Mouse (Mus musculus) neural tube, embryonic 12.5 days (tissue): Measurements from ENCODE around the gene Lrrc49. TPM values are rescaled to one million over a fixed set of nuclear protein-coding genes. Genes with fewer than 3 reads are reported as not detected.

ENCODE experiments used
- ATAC-seq: fragments of 200-750 bp; cut with Nextera tagmentation; 2 replicates; pipeline ENCODE4 v1.8.0; 2017; ENCODE audit warnings: low read depth, mild to moderate bottlenecking, moderate TSS enrichment, moderate library complexity; ENCODE audit not compliant: low FRiP score
- H3K27ac ChIP-seq: fragments of 300-500 bp; sonication (generic); 2 replicates; pipeline ENCODE4 v1.5.1; 2016
- H3K27me3 ChIP-seq: fragments of 300-500 bp; sonication (generic); replicated peaks from 2 replicates; pipeline ENCODE4 v1.6.1; 2016; ENCODE audit warnings: mild to moderate bottlenecking
- H3K36me3 ChIP-seq: fragments of 300-500 bp; sonication (generic); 2 replicates; pipeline ENCODE4 v1.6.1; 2016; ENCODE audit warnings: mild to moderate bottlenecking
- H3K4me1 ChIP-seq: fragments of 300-500 bp; sonication (generic); 2 replicates; pipeline ENCODE4 v1.6.1; 2016
- H3K4me2 ChIP-seq: fragments of 300-500 bp; sonication (generic); replicated peaks from 2 replicates; pipeline ENCODE4 v1.6.1; 2016; ENCODE audit warnings: mild to moderate bottlenecking
- H3K4me3 ChIP-seq: fragments of 300-500 bp; sonication (generic); 2 replicates; pipeline ENCODE4 v1.5.1; 2016
- H3K9ac ChIP-seq: fragments of 300-500 bp; sonication (generic); 2 replicates; pipeline ENCODE4 v1.6.1; 2016; ENCODE audit warnings: mild to moderate bottlenecking
- H3K9me3 ChIP-seq: fragments of 300-500 bp; sonication (generic); 2 replicates; pipeline ENCODE4 v1.6.1; 2016; ENCODE audit warnings: mild to moderate bottlenecking
- WGBS: fragments of 180-500 bp; shearing (Covaris S2); methylation state at CpG from one replicate; pipeline ENCODE4 v1.1.7; 2016; 5-methylcytosine and 5-hydroxymethylcytosine counted together
- polyA plus RNA-seq: library from polyadenylated mRNA; unstranded; fragments of >200 nt; fragmentation: Nextera tagmentation; extraction: Ambion mirVana; gene quantifications from 2 replicates; pipeline ENCODE4 v1.2.1, GENCODE M21; 2016

Lrrc49 gene
- polyA plus RNA-seq, 1 experiment from 2014 or later = 59.4 TPM

DNA sequence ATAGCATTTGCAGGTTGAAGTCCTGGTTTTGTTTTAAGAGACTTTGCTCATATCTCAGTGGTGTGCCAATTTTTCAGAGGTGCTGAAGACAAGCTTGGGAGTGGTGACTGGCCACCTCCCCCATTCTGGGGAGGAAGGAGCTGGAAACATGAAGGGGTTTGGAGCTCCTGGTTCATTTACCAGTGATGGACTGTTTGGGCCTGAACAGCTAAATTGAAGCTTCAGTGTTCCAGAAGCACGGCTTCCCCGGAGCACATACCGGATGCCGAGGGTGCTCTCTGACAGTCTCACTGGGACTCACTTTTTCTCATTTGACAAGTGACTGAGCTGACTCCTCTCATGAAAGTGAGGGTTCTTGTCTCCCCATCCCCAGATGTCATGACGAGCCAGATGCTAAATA lies 20.6 kb upstream of the Lrrc49 start:
- 89% methylated on average over 5 of the region's 5 CpGs for WGBS

DNA sequence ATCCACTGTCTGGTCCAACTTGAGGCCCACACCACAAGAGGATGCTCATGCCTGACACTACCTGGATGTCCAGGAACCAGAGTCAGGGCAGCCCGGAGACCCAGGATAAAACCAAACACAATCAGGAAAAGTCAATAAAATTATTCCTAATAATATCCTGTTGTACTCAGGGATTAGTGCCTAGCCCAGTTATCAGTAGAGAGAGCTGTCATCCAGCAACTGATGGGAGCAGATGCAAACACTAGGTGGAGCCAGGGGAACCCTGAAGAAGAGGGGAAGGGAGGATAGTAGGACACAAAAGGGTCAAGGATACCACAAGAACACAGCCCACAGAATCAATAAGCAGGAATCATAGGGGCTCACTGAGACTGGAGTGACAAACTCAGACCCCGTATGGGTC lies 19.6 kb upstream of the Lrrc49 start:
- no peaks in the 10 kb centered on the region for H3K27me3 ChIP-seq
- H3K4me3 ChIP-seq = no peak overlapping the region
- no peak overlapping the region for H3K9ac ChIP-seq
- WGBS = 92% methylated on average over 2 of the region's 2 CpGs
- no peaks in the 10 kb centered on the region for H3K36me3 ChIP-seq
- H3K9me3 ChIP-seq = no peaks in the 10 kb centered on the region
- 0 out of 2 replicates have a peak, but pooled peaks cover 2% of the 10 kb centered on the region for H3K4me1 ChIP-seq
- H3K4me2 ChIP-seq = no peak overlapping the region
- no peak for ATAC-seq
- no peak overlapping the region for H3K27ac ChIP-seq

More for the DNA sequence above, 20.6 kb upstream of the Lrrc49 start:
- Histone ChIP-seq H3K9ac (no peak overlapping the region), H3K9me3 (no peaks in the 10 kb centered on the region), H3K27ac (no peak overlapping the region), H3K4me3 (no peak overlapping the region), H3K36me3 (no peaks in the 10 kb centered on the region), H3K4me2 (no peak overlapping the region), H3K4me1 (peaks cover 12% of the 10 kb centered on the region; the same call in 1 of the 2 replicates), H3K27me3 (no peaks in the 10 kb centered on the region; the same call in 1 of the 2 replicates)
- no peak for ATAC-seq

DNA sequence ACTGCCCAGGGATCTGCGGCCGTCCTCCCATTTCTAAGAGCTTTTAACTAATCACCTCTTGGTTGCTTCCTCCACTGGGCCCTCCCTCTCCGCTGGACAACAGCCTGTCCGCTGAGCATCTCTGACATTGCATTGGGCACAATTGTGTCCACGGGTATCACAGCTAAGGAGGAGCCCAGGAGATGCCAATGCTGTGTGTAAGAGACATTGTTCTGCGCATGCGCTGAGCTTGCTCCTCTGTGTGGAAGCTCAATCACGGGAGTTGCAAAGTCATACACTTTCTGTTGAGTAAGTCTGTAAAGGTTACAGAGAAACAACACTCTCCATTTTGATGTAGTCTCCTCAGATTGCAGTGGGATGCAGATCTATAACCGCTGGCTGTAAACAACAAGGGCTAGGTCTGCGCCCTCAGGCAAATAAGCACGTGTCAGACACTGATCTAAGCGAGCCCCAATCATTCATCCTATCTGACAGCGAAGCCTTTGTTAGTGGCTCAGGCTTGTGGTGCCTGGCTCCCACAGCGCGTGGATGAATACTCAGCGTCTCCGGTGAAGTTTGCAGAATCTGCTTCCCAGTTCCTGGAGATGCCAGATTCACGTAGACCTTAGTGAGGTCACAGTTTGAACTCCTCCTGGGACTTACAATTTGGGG lies 11.7 kb upstream of the Lrrc49 start:
- ATAC-seq = no peak
- Histone ChIP-seq H3K9me3 (no peaks in the 10 kb centered on the region), H3K4me3 (no peak overlapping the region), H3K27me3 (no peaks in the 10 kb centered on the region), H3K4me2 (no peak overlapping the region), H3K27ac (no peak overlapping the region), H3K36me3 (no peaks in the 10 kb centered on the region), H3K9ac (no peak overlapping the region), H3K4me1 (no peaks in the 10 kb centered on the region)
- WGBS = 56% methylated on average over 18 of the region's 18 CpGs

DNA sequence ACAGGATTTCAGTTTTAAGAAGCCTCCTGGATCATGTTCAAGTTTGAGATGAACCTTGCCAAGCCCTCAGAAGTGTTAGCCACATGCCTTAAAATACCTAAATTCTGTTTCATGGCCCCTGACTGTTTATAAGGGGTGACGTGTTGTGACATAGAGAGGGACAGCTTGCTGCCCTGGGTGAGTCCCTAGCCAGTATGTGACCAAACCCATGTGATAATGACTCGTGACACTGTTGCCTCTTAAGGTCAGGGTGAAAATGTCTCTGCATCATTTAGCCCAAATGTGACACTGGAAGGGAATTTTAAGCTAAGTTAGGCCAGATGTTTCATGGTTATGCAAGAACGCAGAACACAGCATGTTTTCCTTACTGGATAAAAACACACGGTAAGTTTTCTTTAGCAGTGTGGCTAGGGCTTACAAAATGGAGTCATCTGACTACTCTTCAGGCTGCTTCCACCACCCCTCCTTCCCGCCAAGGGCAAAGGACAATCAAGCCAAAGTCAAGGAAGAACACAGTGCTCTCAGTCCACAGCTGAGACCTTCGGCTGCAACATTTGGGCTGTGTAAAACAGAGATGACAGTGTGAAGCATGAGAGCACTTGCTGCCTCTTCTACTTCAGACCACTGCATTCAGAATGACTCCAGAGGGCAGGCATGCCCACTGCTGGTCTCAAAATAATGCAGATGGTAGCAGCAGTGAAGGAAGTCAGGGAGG lies 8.5 kb upstream of the Lrrc49 start:
- H3K27me3 ChIP-seq = no peaks in the 10 kb centered on the region
- H3K4me3 ChIP-seq = no peak overlapping the region
- no peaks in the 10 kb centered on the region for H3K9me3 ChIP-seq
- no peak overlapping the region for H3K4me2 ChIP-seq
- no peaks in the 10 kb centered on the region for H3K36me3 ChIP-seq
- 69% methylated on average over 6 of the region's 6 CpGs for WGBS
- H3K9ac ChIP-seq = no peak overlapping the region
- no peak for ATAC-seq
- no peaks in the 10 kb centered on the region for H3K4me1 ChIP-seq
- H3K27ac ChIP-seq = no peak overlapping the region

GRCm38 (mm10) chr9:60693986-60694385 lies 6.0 kb upstream of the Lrrc49 start:
- Histone ChIP-seq H3K4me2 (no peak overlapping the region), H3K27me3 (no peaks in the 10 kb centered on the region), H3K9ac (no peak overlapping the region), H3K36me3 (no peaks in the 10 kb centered on the region), H3K27ac (no peak overlapping the region), H3K4me3 (no peak overlapping the region), H3K4me1 (no peaks in the 10 kb centered on the region), H3K9me3 (no peaks in the 10 kb centered on the region)
- whole genome bisulfite sequencing = 61% methylated on average over 2 of the region's 2 CpGs
- no peak for ATAC-seq

DNA sequence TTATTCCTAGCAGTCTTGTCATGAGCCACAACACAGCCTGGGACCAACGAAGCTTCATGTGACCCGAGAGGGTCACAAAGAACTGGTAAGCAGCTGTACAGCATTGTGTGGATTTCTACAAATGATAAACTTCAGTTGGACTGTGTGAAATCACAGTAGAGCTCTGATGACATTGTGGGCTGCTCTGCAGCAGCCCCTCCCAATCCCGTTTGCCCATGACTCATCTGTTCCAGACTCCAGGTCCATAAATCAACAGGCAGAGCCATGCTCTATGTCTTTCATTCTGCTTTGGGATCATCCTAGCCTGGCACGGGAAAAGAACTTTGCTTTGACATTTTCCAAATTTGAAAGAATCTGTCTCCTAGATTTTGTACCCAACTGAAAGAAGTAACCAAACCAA lies 4.7 kb upstream of the Lrrc49 start:
- no peaks in the 10 kb centered on the region for H3K36me3 ChIP-seq
- no peaks in the 10 kb centered on the region for H3K27me3 ChIP-seq
- no peak overlapping the region for H3K27ac ChIP-seq
- no peaks in the 10 kb centered on the region for H3K9me3 ChIP-seq
- H3K4me3 ChIP-seq = no peak overlapping the region
- H3K4me1 ChIP-seq = 0 out of 2 replicates have a peak, but pooled peaks cover 4% of the 10 kb centered on the region
- no peak overlapping the region for H3K9ac ChIP-seq
- 67% methylated on average over 4 of the region's 4 CpGs for WGBS
- ATAC-seq = no peak
- H3K4me2 ChIP-seq = no peak overlapping the region

- no peaks in the 10 kb centered on the region for H3K27me3 ChIP-seq
- peak overlapping the region; percentile 94 for H3K27ac ChIP-seq
- H3K36me3 ChIP-seq = peaks cover 18% of the 10 kb centered on the region
- peak; percentile 71 for ATAC-seq
- H3K9ac ChIP-seq = peak overlapping the region; percentile 58
- peak overlapping the region; percentile 53 for H3K4me3 ChIP-seq
- peak overlapping the region; percentile 59 for H3K4me2 ChIP-seq
- WGBS = 1% methylated on average over 7 of the region's 7 CpGs
- no peaks in the 10 kb centered on the region for H3K9me3 ChIP-seq
- H3K4me1 ChIP-seq = peaks cover 11% of the 10 kb centered on the region
Observed at GRCm38 (mm10) chr9:60687415-60687814, 543 bp downstream of the Lrrc49 start.

DNA sequence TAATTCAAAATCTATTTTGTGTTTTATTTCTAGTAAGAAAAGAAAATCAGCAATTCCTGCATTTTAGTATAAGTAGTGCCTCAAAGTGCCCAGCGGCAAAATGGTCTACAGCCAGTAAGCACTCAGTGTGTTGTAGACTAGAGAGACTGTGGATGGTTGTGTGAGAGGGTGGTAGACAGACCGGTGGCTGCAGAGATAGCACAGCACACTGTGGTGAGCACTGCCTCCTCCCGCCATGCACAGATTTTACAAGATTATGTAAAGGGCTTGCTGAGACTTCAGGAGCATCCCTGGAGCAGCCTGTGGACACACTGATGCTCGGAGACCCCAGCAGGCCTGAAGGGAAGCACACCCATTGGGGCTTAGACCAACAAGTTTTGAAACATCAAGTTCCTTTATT lies 5.2 kb downstream of the Lrrc49 start:
- 94% methylated on average over 4 of the region's 4 CpGs for WGBS
- Histone ChIP-seq H3K9ac (no peak overlapping the region), H3K27ac (no peak overlapping the region), H3K4me3 (no peak overlapping the region), H3K27me3 (no peaks in the 10 kb centered on the region), H3K4me1 (peaks cover 7% of the 10 kb centered on the region), H3K4me2 (no peak overlapping the region), H3K9me3 (no peaks in the 10 kb centered on the region), H3K36me3 (peaks cover 51% of the 10 kb centered on the region)
- ATAC-seq = no peak

- Histone ChIP-seq H3K4me2 (no peak overlapping the region), H3K27ac (no peak overlapping the region), H3K27me3 (no peaks in the 10 kb centered on the region), H3K9ac (no peak overlapping the region), H3K4me3 (no peak overlapping the region), H3K36me3 (peaks cover 67% of the 10 kb centered on the region), H3K4me1 (peaks cover 2% of the 10 kb centered on the region), H3K9me3 (no peaks in the 10 kb centered on the region)
- ATAC-seq = no peak
- WGBS = 95% methylated on average over 3 of the region's 3 CpGs
Observed at GRCm38 (mm10) chr9:60681005-60681404, 7.0 kb downstream of the Lrrc49 start.

- no peak for ATAC-seq
- WGBS = 82% methylated on average over 5 of the region's 5 CpGs
- Histone ChIP-seq H3K4me1 (no peaks in the 10 kb centered on the region), H3K36me3 (peaks cover 68% of the 10 kb centered on the region), H3K27me3 (no peaks in the 10 kb centered on the region), H3K27ac (no peak overlapping the region), H3K9me3 (no peaks in the 10 kb centered on the region), H3K9ac (no peak overlapping the region), H3K4me2 (no peak overlapping the region), H3K4me3 (no peak overlapping the region)
Observed at GRCm38 (mm10) chr9:60678913-60679312, 9.0 kb downstream of the Lrrc49 start.

- no peaks in the 10 kb centered on the region for H3K27me3 ChIP-seq
- H3K9ac ChIP-seq = no peak overlapping the region
- no peak overlapping the region for H3K4me2 ChIP-seq
- no peak overlapping the region for H3K4me3 ChIP-seq
- no peaks in the 10 kb centered on the region for H3K9me3 ChIP-seq
- no peak for ATAC-seq
- H3K36me3 ChIP-seq = peaks cover 68% of the 10 kb centered on the region
- 94% methylated on average over 4 of the region's 4 CpGs for WGBS
- H3K27ac ChIP-seq = no peak overlapping the region
- no peaks in the 10 kb centered on the region for H3K4me1 ChIP-seq
Observed at GRCm38 (mm10) chr9:60676429-60676828, 11.5 kb downstream of the Lrrc49 start.

- no peaks in the 10 kb centered on the region for H3K27me3 ChIP-seq
- no peaks in the 10 kb centered on the region for H3K4me1 ChIP-seq
- H3K27ac ChIP-seq = no peak overlapping the region
- H3K4me2 ChIP-seq = no peak overlapping the region
- H3K4me3 ChIP-seq = no peak overlapping the region
- no peaks in the 10 kb centered on the region for H3K9me3 ChIP-seq
- H3K9ac ChIP-seq = no peak overlapping the region
- peaks cover 68% of the 10 kb centered on the region for H3K36me3 ChIP-seq
- no peak for ATAC-seq
Observed at GRCm38 (mm10) chr9:60674780-60675179, 13.2 kb downstream of the Lrrc49 start.

GRCm38 (mm10) chr9:60672568-60672967 lies 15.4 kb downstream of the Lrrc49 start:
- H3K4me3 ChIP-seq = no peak overlapping the region
- no peaks in the 10 kb centered on the region for H3K27me3 ChIP-seq
- no peak overlapping the region for H3K4me2 ChIP-seq
- no peaks in the 10 kb centered on the region for H3K9me3 ChIP-seq
- H3K27ac ChIP-seq = no peak overlapping the region
- no peak for ATAC-seq
- WGBS = 97% methylated on average over 6 of the region's 6 CpGs
- H3K4me1 ChIP-seq = no peaks in the 10 kb centered on the region
- H3K36me3 ChIP-seq = peaks cover 65% of the 10 kb centered on the region
- no peak overlapping the region for H3K9ac ChIP-seq
